Mouse (Mus musculus): ENCODE data around the gene Samhd1.

DNA sequence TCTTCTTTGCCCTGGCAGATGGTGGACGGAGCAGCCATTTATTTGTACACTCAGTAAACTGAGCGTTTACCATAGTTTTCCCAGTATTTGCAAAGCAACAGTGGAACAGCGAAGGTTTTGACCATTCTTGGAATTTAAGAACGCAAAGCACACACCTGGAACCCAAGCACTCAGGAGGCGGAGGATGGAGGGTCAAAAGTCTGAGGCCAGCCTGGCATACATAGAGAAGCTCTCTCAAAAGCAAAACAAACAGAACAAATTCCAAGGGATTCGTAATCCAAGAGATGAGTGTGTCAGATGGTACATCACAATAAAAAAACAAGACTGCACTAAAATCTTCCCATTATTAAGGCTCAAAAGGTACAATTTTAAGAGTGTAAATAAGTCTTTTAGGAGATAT, 38.5 kb upstream of the Samhd1 start:
- TF ChIP-seq POLR2A (IDR thresholded peaks at IDR 0.05; ENCODE audit: low read depth, low read length) (no peak), CTCF (IDR thresholded peaks at IDR 0.05; ENCODE audit: extremely low read depth, insufficient read depth, insufficient read length, insufficient replicate concordance) (no peak)

Measured in spleen, adult 2 months (tissue).